Mouse (Mus musculus) layer of hippocampus, adult 9-11 months (tissue): ENCODE results near the gene Tnfrsf4.

Experiments
- DNase-seq: peaks from one replicate; pipeline ENCODE4 v3.0.0; 2022

Tnfrsf4 gene

DNA sequence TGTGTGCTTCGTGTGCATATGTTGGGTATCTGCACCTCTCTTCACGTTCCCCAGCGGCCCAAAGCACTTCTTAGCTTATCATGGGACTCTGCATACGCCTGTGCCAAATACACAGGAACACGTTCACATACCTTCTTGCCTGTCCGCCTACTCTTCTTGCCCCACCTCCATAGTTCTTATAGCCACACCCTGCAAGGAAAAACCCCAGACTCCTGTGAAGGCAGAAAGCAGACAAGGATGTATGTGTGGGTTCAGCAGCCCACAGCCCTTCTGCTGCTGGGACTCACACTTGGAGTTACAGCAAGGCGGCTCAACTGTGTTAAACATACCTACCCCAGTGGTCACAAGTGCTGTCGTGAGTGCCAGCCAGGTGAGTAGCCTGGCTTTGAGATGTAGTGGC, at the start of gene Tnfrsf4:
Gene Tnfrsf4, plus strand, starts transcription at position 207 of the 400 bp plus-strand sequence.
- peak; percentile 23 for DNase-seq

GRCm38 (mm10) chr4:155964396-155964795, 49.2 kb upstream of the Tnfrsf4 start:
- DNase-seq = no peak

GRCm38 (mm10) chr4:155969043-155969653, 44.5 kb upstream of the Tnfrsf4 start:
- DNase-seq = no peak

DNA sequence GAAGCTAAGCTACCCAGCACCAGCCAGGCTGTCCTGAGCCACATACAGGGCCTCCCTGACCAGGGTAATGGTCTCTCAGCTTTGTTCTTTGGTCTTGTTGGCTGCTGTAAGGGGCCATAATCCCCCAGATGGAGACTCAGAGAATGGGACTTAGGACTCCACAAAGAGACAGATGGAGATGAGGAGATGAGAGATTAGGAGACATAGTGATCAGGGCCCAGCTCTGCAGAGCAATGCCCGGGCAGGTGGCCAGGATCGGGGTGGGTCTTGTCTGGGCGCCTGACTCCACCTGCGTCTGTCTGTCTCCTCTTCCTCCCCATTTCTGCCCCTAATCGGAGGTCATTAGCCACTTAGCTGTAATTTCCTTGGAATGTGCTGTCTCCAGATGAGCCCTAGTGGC, 43.4 kb upstream of the Tnfrsf4 start:
- DNase-seq = no peak

GRCm38 (mm10) chr4:155972651-155973050, 41.0 kb upstream of the Tnfrsf4 start:
- DNase-seq = no peak

GRCm38 (mm10) chr4:155973239-155973638, 40.4 kb upstream of the Tnfrsf4 start:
- DNase-seq = no peak

DNA sequence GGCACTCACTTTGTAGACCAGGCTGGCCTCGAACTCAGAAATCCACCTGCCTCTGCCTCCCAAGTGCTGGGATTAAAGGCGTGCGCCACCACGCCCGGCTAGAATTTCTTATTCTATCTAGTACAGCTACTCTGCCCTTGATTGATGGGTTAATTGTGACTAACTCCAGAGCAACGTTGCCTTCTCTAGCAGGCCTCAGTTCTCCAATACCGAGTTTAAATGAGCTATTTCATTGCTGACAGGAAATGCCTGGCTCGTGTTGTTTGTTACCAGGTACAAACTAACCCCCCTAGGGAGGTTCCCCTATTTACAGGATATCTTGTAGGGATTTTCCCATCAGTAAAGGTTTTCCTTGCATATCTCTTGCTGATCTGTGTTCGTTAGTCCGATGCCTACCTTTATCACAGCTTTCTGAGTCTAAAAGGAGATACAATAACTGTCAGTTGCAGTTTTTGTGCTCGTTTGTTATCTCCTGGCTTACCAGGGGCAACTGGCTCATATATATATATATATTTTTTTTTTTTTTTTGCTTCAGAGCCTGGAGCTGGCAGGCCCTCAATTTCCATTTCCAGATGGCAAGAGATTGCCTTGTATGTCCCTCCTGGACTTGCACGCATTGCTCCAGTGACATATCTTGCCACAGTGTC, 32.1 kb upstream of the Tnfrsf4 start:
- no peak for DNase-seq

- DNase-seq = no peak
These were observed 29.9 kb upstream of the Tnfrsf4 start for GRCm38 (mm10) chr4:155983788-155984187.

DNA sequence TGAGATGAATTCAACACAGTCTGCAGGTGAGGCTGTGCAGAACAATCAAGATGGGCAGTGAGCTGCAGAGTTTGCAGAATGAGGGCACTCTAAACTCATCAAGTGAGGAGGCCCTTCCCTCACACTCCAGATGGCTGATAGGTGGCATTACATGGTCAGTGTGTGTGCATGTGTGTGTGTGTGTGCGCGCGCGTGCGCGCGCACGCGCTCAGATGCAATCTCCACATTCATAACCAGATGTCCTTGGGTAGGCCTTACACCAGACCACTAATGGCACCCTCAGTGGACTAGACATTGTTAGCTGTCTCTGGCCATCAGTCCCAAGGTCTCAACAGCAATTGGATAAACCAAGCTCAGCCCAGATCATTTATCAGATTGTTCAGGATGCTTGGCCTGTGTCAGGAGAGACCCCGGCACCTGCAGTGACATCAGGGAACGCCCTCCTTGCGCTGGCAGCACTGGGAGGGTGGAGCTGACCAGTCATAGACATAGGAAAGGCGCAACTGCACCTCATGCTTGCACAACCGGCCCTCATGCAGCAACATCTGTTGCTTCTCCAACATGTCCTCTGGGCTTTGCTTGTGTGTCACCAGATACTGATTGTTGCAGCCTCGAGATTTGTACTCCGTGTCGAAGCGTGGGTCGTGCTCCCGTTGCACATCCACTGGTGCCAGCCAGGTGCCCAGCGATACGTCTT, 22.3 kb upstream of the Tnfrsf4 start:
- peak; percentile 11 for DNase-seq

DNA sequence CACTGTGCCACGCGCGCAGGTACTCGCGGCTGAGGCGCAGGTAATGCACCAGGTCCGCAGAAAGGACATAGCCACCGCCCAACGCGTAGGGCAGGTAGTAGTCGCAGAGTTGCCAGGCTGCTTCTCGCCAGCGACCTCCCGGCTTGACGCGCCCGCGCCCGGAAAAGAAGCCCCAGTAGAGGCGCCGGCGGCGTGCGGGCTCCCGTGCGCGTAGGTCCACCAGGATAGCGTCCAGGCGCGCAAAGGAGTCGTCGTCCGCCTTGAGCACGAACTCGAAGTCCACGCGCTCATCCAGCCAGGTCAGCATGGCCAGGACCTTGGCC, 21.8 kb upstream of the Tnfrsf4 start:
- DNase-seq = peak; percentile 61

GRCm38 (mm10) chr4:155992241-155992905, 21.3 kb upstream of the Tnfrsf4 start, which contains the start of the genes B3galt6 and Sdf4:
Gene B3galt6 (minus strand): TSS chr4:155992649.
Gene Sdf4 (plus strand): TSS chr4:155992872.
- peak; percentile 89 for DNase-seq

- peak; percentile 96 for DNase-seq
These were observed 20.6 kb upstream of the Tnfrsf4 start for GRCm38 (mm10) chr4:155992906-155993547.

DNA sequence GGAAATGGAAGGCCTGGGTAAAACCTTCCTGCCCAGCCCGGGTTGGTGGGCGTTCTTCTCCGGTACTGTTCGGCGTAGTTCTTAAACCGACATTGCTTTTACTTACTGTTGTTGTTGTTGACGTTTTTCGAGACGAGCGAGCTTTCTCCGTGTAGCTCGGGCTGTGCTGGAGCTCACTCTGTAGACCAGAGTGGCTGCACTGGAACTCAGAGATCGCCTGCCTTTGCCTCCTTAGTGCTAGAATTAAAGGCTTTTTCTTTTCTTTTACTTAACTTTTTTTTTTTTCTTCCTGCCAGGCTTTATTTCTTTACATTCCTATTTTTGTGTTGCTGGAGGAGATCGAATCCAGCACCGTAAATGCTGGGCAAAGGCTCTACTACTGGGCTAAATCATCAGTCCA, 20.0 kb upstream of the Tnfrsf4 start:
- no peak for DNase-seq

- DNase-seq = no peak
These were observed 9.5 kb upstream of the Tnfrsf4 start for GRCm38 (mm10) chr4:156004109-156004508.

DNA sequence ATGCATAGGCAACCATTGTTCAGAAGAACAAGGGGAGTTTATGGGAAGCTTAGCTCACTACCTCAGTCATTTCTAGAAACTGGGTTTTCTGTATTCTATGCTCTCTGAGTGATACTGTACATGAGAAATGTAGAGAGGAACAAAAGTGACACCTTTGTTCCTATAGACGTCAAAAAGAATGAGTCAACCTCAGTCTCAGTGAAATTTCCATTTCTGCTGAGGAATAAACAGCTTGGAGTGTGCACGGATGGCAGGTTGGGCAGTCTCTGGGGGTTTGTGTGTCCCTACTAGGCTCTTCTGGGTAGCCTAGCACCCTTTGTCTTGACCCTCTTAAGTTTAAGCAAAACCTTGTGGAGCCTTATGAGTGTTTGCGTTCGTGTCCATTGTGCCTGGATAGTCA, 5.3 kb upstream of the Tnfrsf4 start:
- no peak for DNase-seq

DNA sequence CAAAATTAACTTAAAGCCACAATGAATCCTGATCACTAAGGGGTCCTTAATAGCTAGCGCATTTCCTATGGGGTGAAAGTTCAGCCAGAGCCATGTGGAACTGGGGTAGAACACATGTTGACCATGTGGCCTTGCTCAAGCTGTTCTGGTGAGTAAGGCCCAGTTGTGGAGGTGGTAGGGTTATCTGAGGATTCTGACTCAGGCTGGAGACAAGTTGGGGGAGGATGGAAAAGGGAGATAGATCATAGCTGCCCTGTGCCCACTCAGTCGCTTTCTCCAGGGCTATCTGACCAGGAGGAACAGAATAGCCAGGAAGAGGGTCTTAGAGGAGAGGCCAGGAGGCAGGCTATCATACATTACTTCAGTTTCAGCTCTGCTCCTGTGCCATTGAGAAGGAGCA, 793 bp downstream of the Tnfrsf4 start:
- DNase-seq = no peak

GRCm38 (mm10) chr4:156019771-156020170, 6.1 kb downstream of the Tnfrsf4 start:
- DNase-seq = no peak

- no peak for DNase-seq
These were observed 7.7 kb downstream of the Tnfrsf4 start for GRCm38 (mm10) chr4:156021381-156021780.

DNA sequence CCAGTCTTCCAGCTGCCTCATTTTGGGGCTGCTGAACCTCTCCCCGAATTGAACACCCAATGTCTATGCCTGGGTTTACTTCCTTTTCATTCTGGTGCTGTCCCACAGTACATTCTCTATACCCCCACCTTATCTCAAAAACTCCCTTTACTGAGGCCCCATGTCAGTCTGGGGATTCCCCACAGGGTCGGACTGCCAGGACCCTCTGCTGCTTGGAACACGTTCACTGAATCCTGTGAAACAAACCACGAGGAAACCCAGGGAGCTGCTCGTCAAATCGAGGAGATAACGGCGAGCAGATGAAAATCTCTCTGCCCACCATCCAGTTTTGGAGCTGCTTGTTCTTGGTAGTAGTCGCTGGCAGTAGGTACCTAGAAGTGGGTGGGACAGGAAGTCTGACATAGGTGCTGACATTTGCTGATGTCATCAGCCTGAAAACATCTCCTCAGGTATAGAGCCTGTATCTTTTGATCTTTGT, 8.3 kb downstream of the Tnfrsf4 start:
- DNase-seq = no peak

DNA sequence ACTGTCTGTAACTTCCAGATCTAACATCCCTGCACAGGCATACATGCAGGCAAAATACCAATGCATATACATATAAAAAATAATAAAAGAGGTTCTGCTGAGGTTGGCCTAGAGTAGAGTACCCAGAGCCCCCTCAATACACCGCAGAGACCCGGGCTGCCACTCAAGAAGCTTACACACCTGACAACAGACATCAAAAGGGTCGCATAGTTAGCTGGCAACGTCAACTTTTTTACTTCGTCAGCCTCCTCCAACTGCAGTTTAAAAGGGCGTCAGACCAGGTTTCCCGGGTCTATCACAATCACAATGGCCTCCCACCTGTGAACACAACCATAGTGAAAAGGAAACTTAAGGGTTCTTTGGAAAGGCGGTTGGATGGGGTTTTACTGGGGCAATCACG, 9.9 kb downstream of the Tnfrsf4 start:
- no peak for DNase-seq

DNA sequence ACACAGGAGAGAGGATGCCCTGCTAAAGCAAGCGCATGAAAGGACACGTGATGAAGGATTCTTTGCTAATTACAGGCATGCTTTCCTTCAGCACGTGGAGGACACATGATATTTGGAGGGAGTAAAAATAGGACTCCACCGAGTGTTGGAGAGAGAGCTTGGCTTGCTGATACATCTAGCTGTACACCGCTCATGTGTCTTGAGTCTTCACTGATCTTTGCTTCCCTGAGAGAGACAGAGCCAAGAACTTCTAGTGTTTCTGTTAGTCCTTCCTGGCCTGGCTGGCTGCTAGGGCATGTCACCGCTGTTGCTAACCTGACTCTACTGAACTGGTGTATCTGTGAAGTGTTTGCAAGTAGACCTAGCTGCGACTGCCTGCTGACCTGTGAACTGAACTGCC, 10.5 kb downstream of the Tnfrsf4 start:
- DNase-seq = no peak

DNA sequence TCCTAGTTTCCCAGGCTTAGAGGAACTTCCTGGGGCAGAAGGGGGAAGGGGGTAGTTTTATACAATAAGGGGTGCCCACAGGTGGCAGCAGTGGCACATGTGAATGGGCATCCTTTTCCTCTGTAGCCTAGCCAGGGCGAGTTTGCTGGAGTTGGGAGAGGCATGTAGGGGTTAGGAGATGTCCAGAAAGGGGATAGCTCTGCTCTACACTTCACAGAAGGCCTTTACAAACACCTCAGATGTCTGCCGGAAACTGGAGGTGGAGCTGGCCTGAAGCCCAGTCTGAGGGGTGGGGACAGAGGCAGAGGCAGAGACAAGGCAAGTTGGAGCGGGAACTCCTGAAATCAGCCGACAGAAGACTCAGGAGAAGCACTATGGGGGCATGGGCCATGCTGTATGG, 12.4 kb downstream of the Tnfrsf4 start, which contains the start of gene Tnfrsf18:
Gene Tnfrsf18, plus strand, starts transcription at position 152 of the 400 bp plus-strand sequence.
- peak; percentile 30 for DNase-seq

GRCm38 (mm10) chr4:156028580-156028979, 14.9 kb downstream of the Tnfrsf4 start:
- no peak for DNase-seq
